Mouse (Mus musculus): Measurements from ENCODE around the gene Vwa2.

GRCm38 (mm10) chr19:56887879-56888278, 13.8 kb downstream of the Vwa2 start:
- no peak for TF ChIP-seq TCF12 (IDR thresholded peaks at IDR 0.05; ENCODE audit: low read depth, low read length)
- no peak for TF ChIP-seq CTCF (IDR thresholded peaks at IDR 0.05 in 2 of 3, conservative IDR thresholded peaks at IDR 0.05 in 1 of 3; ENCODE audit: control insufficient read depth in 1 of 3, insufficient read depth in 1 of 3, low read depth in 2 of 3, low read length in 3 of 3, poor library complexity in 1 of 3, severe bottlenecking in 1 of 3)

Measured in MEL (cell line).